Comparison of ENCODE assay signal across 31 mouse cellular contexts in genomic region chr16:30410914-30411313, GRCm38 (mm10).
"Had no signal": no experiment of that assay in that cellular context is flagged by ENCODE, and none has a peak within 500 bp of the region (broad histone marks: within the 10 kb centered on the region; RNA-seq: fewer than 3 reads in every experiment).

No protein-coding gene starts in this region.

- H3K9ac ChIP-seq: limb, embryonic 12.5 days; limb, embryonic 13.5 days; limb, embryonic 15.5 days; liver, embryonic 12.5 days; liver, embryonic 13.5 days; liver, embryonic 14.5 days; liver, embryonic 15.5 days; liver, postnatal 0 days; lung, embryonic 14.5 days; lung, embryonic 15.5 days; midbrain, embryonic 12.5 days; midbrain, embryonic 13.5 days; midbrain, embryonic 15.5 days; neural tube, embryonic 12.5 days; neural tube, embryonic 13.5 days had no signal

- DNase-seq: left cerebral cortex, postnatal 4 days; liver; liver, embryonic 13.5 days; liver, postnatal 0 days; lung, adult 18-20 months; lung, embryonic 14.5 days; lung, postnatal 10 days; lung, postnatal 14 days; lung, postnatal 36 days; lung, postnatal 4 days; midbrain, embryonic 14.5 days had no signal

- H3K27me3 ChIP-seq: limb, embryonic 12.5 days; limb, embryonic 13.5 days; limb, embryonic 15.5 days; liver, embryonic 12.5 days; liver, embryonic 13.5 days; liver, embryonic 15.5 days; lung, embryonic 15.5 days; midbrain, embryonic 12.5 days; midbrain, embryonic 13.5 days; midbrain, embryonic 15.5 days; neural tube, embryonic 12.5 days; neural tube, embryonic 13.5 days had no signal

- H3K9me3 ChIP-seq: limb, embryonic 10.5 days; limb, embryonic 12.5 days; limb, embryonic 13.5 days; limb, embryonic 15.5 days; liver, embryonic 12.5 days; liver, embryonic 13.5 days; liver, embryonic 15.5 days; lung, embryonic 15.5 days; megakaryocyte, embryonic 14.5 days; midbrain, embryonic 10.5 days; midbrain, embryonic 12.5 days; midbrain, embryonic 13.5 days; midbrain, embryonic 15.5 days; neural tube, embryonic 12.5 days; neural tube, embryonic 13.5 days had no signal

- H3K36me3 ChIP-seq: limb, embryonic 10.5 days; limb, embryonic 12.5 days; limb, embryonic 13.5 days; limb, embryonic 15.5 days; liver, embryonic 12.5 days; liver, embryonic 13.5 days; liver, embryonic 15.5 days; lung, embryonic 15.5 days; midbrain, embryonic 10.5 days; midbrain, embryonic 12.5 days; midbrain, embryonic 13.5 days; midbrain, embryonic 15.5 days; neural tube, embryonic 12.5 days; neural tube, embryonic 13.5 days had no signal

- ATAC-seq: liver, embryonic 12.5 days; liver, postnatal 0 days; lung, postnatal 0 days; midbrain, embryonic 13.5 days; midbrain, embryonic 15.5 days; midbrain, embryonic 16.5 days had no signal

- H3K4me1 ChIP-seq: limb, embryonic 10.5 days; limb, embryonic 12.5 days; limb, embryonic 13.5 days; limb, embryonic 15.5 days; lung, embryonic 15.5 days; midbrain, embryonic 10.5 days; midbrain, embryonic 12.5 days; midbrain, embryonic 13.5 days; midbrain, embryonic 15.5 days; neural tube, embryonic 12.5 days; neural tube, embryonic 13.5 days had no signal

- H3K4me3 ChIP-seq: left cerebral cortex, adult 2 months; limb, embryonic 10.5 days; limb, embryonic 12.5 days; limb, embryonic 13.5 days; limb, embryonic 15.5 days; liver, embryonic 12.5 days; liver, embryonic 13.5 days; liver, embryonic 15.5 days; lung, embryonic 15.5 days; megakaryocyte, embryonic 14.5 days; midbrain, embryonic 10.5 days; midbrain, embryonic 12.5 days; midbrain, embryonic 13.5 days; midbrain, embryonic 15.5 days; myocyte; neural tube, embryonic 12.5 days; neural tube, embryonic 13.5 days had no signal

- H3K27ac ChIP-seq: left cerebral cortex, adult 2 months; limb, embryonic 10.5 days; limb, embryonic 12.5 days; limb, embryonic 13.5 days; limb, embryonic 15.5 days; liver, embryonic 12.5 days; liver, embryonic 13.5 days; liver, embryonic 14.5 days; liver, embryonic 15.5 days; lung, embryonic 15.5 days; macrophage; midbrain, embryonic 10.5 days; midbrain, embryonic 12.5 days; midbrain, embryonic 13.5 days; midbrain, embryonic 15.5 days; neural tube, embryonic 12.5 days; neural tube, embryonic 13.5 days had no signal
